Mouse (Mus musculus): ENCODE measurements at regions not wholly inside any gene's neighbourhood (a gene's known extent, or its start where the extent isn't known, plus 50 kb on each side); places are given as distances from the start of the nearest gene placed in this dataset.

DNA sequence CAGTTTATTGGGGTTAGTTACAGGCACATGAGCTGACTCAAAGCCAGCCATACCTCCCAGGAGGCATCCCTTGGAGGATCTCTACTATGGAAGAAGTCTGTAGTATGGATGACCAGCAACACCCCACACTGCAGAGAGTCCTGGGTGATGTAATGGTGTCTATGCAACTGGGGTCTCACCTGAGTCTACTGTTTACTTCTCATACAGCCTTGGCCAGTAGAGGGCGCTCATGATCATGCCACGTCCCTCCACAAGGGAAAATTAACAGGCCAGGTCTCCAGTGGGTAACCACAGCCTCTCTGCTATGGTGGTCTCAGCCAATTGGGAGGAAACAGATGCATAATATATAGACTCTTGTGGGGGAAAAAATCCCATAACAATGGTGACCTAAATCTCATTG lies 111.7 kb downstream of the Cdh26 start:
- H3K4me3 ChIP-seq (ENCODE audit: insufficient read depth, low read depth, low read length), result no peak overlapping the region
- no peak for TF ChIP-seq CTCF (IDR thresholded peaks at IDR 0.05; ENCODE audit: insufficient read depth, low read depth, low read length)
- no peak for TF ChIP-seq POLR2A (IDR thresholded peaks at IDR 0.05; ENCODE audit: insufficient read depth, low read depth, low read length)
- no peak overlapping the region for H3K27ac ChIP-seq (ENCODE audit: insufficient read depth, low read depth, low read length)
- peaks cover 3% of the 10 kb centered on the region; the same call in 1 of the 2 replicates for H3K4me1 ChIP-seq (ENCODE audit: control insufficient read depth, insufficient read depth, low read length)
- WGBS, result 23% methylated on average over 2 of the region's 2 CpGs

DNA sequence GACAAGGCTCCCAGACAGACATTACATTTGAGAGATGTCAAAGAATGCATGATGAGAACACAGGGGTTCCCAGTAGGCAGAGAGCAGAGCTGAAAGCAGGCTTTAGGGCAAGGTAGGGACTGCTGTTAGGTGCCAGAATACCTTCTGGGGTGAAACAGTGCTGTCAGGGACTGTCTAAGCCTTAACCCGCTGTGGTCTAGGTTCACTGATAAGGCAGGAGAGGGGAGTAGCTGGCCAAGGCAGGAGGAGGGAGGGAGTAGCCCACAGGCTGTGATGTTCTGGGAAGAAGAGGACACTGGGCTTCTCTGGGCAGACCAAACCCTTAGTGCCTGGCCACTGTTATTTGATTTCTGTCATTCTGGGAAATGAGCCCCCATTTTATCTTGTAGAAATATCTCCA lies 114.1 kb downstream of the Cdh26 start:
- TF ChIP-seq CTCF (IDR thresholded peaks at IDR 0.05; ENCODE audit: insufficient read depth, low read depth, low read length), result no peak
- TF ChIP-seq POLR2A (IDR thresholded peaks at IDR 0.05; ENCODE audit: insufficient read depth, low read depth, low read length), result no peak
- no peak overlapping the region for H3K4me3 ChIP-seq (ENCODE audit: insufficient read depth, low read depth, low read length)
- H3K4me1 ChIP-seq (ENCODE audit: control insufficient read depth, insufficient read depth, low read length), result peaks cover 7% of the 10 kb centered on the region; the same call in 1 of the 2 replicates
- no peak overlapping the region for H3K27ac ChIP-seq (ENCODE audit: insufficient read depth, low read depth, low read length)
- 88% methylated on average over 1 of the region's 1 CpGs for WGBS

DNA sequence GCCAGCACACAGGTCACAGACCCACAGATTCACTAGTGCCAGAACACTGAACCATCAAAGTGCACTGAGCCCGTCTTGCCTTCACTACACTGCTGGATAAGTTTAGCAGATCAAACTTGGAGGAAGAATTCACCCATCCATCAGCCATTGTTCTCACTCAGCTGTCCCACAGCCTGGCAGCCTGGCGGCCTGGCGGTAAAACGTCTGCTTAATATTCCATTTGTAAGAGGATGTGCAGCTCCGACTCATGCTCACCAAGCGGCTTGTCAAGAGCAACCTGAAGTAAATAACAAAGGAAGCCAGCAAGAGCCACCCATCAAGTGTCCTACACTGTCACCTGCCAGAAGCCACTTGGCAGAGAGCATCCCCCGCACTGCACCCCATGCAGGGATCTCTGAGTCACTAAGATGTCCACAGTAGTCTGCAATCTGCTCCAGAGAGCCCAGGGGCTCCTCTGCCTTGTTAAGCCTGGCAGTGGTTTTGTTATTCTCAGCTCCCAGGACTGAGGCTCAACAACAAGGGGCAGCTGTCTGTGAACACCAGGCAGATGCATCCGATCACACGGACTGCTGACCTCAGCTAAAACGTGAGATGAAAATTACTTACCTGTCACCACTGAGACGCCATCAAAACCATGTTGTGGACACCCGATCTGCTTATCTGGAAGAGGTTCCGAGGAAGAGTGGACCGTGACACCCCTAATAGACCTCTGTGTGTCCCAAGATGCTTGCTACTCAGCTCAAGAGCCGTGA lies 115.4 kb downstream of the Cdh26 start:
- H3K4me1 ChIP-seq (ENCODE audit: control insufficient read depth, insufficient read depth, low read length), result peaks cover 8% of the 10 kb centered on the region; the same call in 1 of the 2 replicates
- no peak overlapping the region for H3K27ac ChIP-seq (ENCODE audit: insufficient read depth, low read depth, low read length)
- H3K4me3 ChIP-seq (ENCODE audit: insufficient read depth, low read depth, low read length), result no peak overlapping the region
- no peak for TF ChIP-seq CTCF (IDR thresholded peaks at IDR 0.05; ENCODE audit: insufficient read depth, low read depth, low read length)
- no peak for TF ChIP-seq POLR2A (IDR thresholded peaks at IDR 0.05; ENCODE audit: insufficient read depth, low read depth, low read length)
- 77% methylated on average over 15 of the region's 15 CpGs for WGBS

GRCm38 (mm10) chr2:178546353-178546720 lies 116.0 kb downstream of the Cdh26 start:
- no peak for TF ChIP-seq POLR2A (IDR thresholded peaks at IDR 0.05; ENCODE audit: insufficient read depth, low read depth, low read length)
- no peak for TF ChIP-seq CTCF (IDR thresholded peaks at IDR 0.05; ENCODE audit: insufficient read depth, low read depth, low read length)
- 92% methylated on average over 3 of the region's 3 CpGs for WGBS
- Histone ChIP-seq H3K4me3 (ENCODE audit: insufficient read depth, low read depth, low read length) (no peak overlapping the region), H3K27ac (ENCODE audit: insufficient read depth, low read depth, low read length) (no peak overlapping the region), H3K4me1 (ENCODE audit: control insufficient read depth, insufficient read depth, low read length) (peaks cover 8% of the 10 kb centered on the region; the same call in 1 of the 2 replicates)

GRCm38 (mm10) chr2:178546888-178547287 lies 116.6 kb downstream of the Cdh26 start:
- no peak for TF ChIP-seq POLR2A (IDR thresholded peaks at IDR 0.05; ENCODE audit: insufficient read depth, low read depth, low read length)
- no peak for TF ChIP-seq CTCF (IDR thresholded peaks at IDR 0.05; ENCODE audit: insufficient read depth, low read depth, low read length)
- 86% methylated on average over 3 of the region's 3 CpGs for WGBS
- Histone ChIP-seq H3K27ac (ENCODE audit: insufficient read depth, low read depth, low read length) (no peak overlapping the region), H3K4me1 (ENCODE audit: control insufficient read depth, insufficient read depth, low read length) (peaks cover 8% of the 10 kb centered on the region; the same call in 1 of the 2 replicates), H3K4me3 (ENCODE audit: insufficient read depth, low read depth, low read length) (no peak overlapping the region)

DNA sequence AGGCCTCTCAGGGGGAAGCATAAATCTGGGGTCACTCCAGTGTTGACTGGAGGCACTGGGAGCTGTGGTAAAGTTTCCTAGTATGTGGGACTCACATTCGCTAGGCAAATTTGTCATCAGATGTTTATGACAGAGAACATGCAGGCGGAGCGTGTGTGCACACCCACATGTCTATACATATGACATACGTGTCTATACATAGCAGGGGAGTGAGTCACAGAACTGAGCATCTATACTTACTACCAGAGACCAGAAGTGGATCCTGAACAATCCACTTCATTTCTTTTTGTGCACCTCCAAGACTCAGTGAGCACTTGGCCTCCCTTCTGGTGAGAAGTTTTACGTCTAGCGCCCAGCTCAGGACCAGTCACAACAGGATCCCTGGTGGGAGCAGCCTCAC lies 118.6 kb downstream of the Cdh26 start:
- WGBS, result 77% methylated on average over 6 of the region's 6 CpGs
- Histone ChIP-seq H3K27ac (ENCODE audit: insufficient read depth, low read depth, low read length) (no peak overlapping the region), H3K4me3 (ENCODE audit: insufficient read depth, low read depth, low read length) (no peak overlapping the region), H3K4me1 (ENCODE audit: control insufficient read depth, insufficient read depth, low read length) (peaks cover 8% of the 10 kb centered on the region; the same call in 1 of the 2 replicates)
- no peak for TF ChIP-seq POLR2A (IDR thresholded peaks at IDR 0.05; ENCODE audit: insufficient read depth, low read depth, low read length)
- TF ChIP-seq CTCF (IDR thresholded peaks at IDR 0.05; ENCODE audit: insufficient read depth, low read depth, low read length), result no peak

DNA sequence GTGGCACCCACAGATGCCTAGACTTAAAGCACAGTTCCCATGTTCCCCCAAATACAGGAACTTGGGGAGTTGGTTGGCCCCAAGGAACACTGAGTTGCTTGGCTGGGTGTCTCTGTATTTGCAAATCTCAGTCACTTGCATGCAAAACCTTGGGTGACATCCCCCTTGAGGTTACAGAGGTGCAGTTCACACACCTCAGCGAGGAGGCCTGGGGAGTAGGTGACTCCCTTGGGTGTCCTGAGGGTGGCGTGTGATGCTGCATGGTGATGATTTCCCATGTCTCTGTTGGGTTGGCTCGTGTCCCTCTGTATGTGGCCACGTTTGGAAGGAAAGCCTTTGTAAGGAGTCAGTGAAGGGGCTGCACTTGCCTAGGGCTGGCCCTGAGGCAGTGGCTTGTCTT lies 123.4 kb downstream of the Cdh26 start:
- Histone ChIP-seq H3K4me1 (ENCODE audit: control insufficient read depth, insufficient read depth, low read length) (peaks cover 11% of the 10 kb centered on the region), H3K27ac (ENCODE audit: insufficient read depth, low read depth, low read length) (no peak overlapping the region), H3K4me3 (ENCODE audit: insufficient read depth, low read depth, low read length) (no peak overlapping the region)
- TF ChIP-seq CTCF (IDR thresholded peaks at IDR 0.05; ENCODE audit: insufficient read depth, low read depth, low read length) (no peak), POLR2A (IDR thresholded peaks at IDR 0.05; ENCODE audit: insufficient read depth, low read depth, low read length) (no peak)
- WGBS, result 82% methylated on average over 4 of the region's 4 CpGs

GRCm38 (mm10) chr2:178555692-178556340 lies 125.5 kb downstream of the Cdh26 start:
- 89% methylated on average over 3 of the region's 3 CpGs for whole genome bisulfite sequencing
- Histone ChIP-seq H3K4me3 (ENCODE audit: insufficient read depth, low read depth, low read length) (no peak overlapping the region), H3K4me1 (ENCODE audit: control insufficient read depth, insufficient read depth, low read length) (peaks cover 6% of the 10 kb centered on the region), H3K27ac (ENCODE audit: insufficient read depth, low read depth, low read length) (no peak overlapping the region)
- TF ChIP-seq CTCF (IDR thresholded peaks at IDR 0.05; ENCODE audit: insufficient read depth, low read depth, low read length) (no peak), POLR2A (IDR thresholded peaks at IDR 0.05; ENCODE audit: insufficient read depth, low read depth, low read length) (no peak)

GRCm38 (mm10) chr2:178557934-178558333 lies 127.6 kb downstream of the Cdh26 start:
- no peak overlapping the region for H3K27ac ChIP-seq (ENCODE audit: insufficient read depth, low read depth, low read length)
- 62% methylated on average over 9 of the region's 9 CpGs for WGBS
- TF ChIP-seq POLR2A (IDR thresholded peaks at IDR 0.05; ENCODE audit: insufficient read depth, low read depth, low read length) (no peak), CTCF (IDR thresholded peaks at IDR 0.05; ENCODE audit: insufficient read depth, low read depth, low read length) (no peak)
- H3K4me3 ChIP-seq (ENCODE audit: insufficient read depth, low read depth, low read length), result no peak overlapping the region
- peaks cover 15% of the 10 kb centered on the region for H3K4me1 ChIP-seq (ENCODE audit: control insufficient read depth, insufficient read depth, low read length)
